Mouse (Mus musculus) layer of hippocampus, postnatal 14 days (tissue): ENCODE measurements around the gene Ugt1a5. TPM values are rescaled to one million over a fixed set of nuclear protein-coding genes. Genes with fewer than 3 reads are reported as not detected.
"Not testable (repeated sequence)": the region's sequence is repeated elsewhere in the genome, so short reads cannot be mapped to it uniquely, and the experiment has no call there.

Source experiments
- DNase-seq, 2 experiments: peaks; one replicate each; pipeline ENCODE4 v3.0.0; 2021 to 2022; ENCODE audit warnings: low spot score in 2 of 2, mixed read lengths in 1 of 2
- long read RNA-seq, 2 experiments: library from polyadenylated mRNA; stranded (forward); transcript quantifications; one replicate each; pipeline ENCODE4 v2.0.0; 2021
- total RNA-seq, 2 experiments: library from RNA; stranded (reverse); gene quantifications; 2 replicates each; pipeline ENCODE4 v1.2.3; 2021

Ugt1a5 gene
- not detected for total RNA-seq
- long read RNA-seq, experiment 1: 0 reads
- long read RNA-seq, experiment 2: 0 reads

DNA sequence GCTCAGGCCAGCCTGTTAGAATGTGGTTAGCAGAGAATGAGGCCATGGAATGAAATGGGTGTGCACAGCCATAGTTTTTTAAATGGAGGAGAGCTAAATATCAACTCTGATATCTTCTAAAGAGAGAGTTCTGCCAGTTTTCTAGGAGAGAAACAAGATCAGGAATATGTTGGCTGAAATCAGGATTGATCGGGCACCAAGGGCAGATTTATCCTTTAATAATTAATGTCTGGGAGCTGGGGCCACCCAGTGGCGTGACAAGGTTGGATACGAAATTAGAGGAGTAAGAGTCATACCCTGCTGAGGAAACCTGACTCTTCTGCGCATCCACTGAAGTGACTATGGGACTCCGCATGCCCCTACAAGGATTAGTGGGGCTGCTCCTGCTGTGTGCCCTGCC, at the start of gene Ugt1a5:
TSS of gene Ugt1a5 (plus strand) at position 302 of the 400 bp plus-strand sequence.
- no peak for DNase-seq

DNA sequence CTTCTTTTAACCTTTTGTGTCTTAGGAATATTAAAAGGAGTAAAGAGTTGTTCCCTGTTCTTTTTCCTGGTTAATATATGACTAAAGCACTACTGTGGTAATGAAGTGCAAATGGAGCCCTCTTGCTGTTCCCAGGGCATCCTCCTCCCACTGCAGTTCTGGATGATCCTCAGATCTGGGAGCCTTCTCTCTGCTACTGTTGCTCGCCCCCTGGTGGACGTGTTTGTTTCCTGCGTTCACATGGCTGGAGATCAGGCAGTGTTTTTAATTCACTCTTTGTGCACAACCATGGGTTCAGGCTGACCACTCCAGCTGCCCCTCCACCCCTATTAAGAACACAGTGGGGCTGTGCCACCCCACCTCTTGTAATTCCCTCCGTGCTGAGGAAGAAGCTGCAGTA, 45.3 kb upstream of the Ugt1a5 start:
- not testable (repeated sequence) for DNase-seq

GRCm38 (mm10) chr1:88121521-88121920, 44.3 kb upstream of the Ugt1a5 start:
- DNase-seq: not testable (repeated sequence)

GRCm38 (mm10) chr1:88125827-88126360, 39.9 kb upstream of the Ugt1a5 start:
- DNase-seq: not testable (repeated sequence)

- not testable (repeated sequence) for DNase-seq
Observed at GRCm38 (mm10) chr1:88129091-88129490, 36.7 kb upstream of the Ugt1a5 start.

DNA sequence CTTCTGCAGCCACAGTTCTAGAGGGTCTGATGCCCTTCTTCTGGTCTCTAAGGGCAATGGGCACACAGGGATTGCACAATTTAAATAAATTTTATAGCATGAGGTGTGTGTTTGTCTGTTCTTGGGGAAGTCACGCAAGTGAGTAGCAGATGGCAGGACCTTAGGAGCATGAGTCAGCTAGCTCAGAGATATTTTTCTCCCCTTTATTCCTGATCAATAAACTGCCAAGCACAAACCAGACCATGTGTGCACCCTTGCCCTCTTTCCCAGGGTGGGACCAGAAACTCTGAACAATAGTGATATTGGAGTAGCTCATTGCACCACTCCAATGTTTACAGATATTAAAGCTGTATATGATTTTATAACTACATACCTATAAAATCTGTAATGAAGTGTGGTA, 35.6 kb upstream of the Ugt1a5 start:
- not testable (repeated sequence) for DNase-seq

GRCm38 (mm10) chr1:88133908-88134456, 31.8 kb upstream of the Ugt1a5 start:
- no peak for DNase-seq

DNA sequence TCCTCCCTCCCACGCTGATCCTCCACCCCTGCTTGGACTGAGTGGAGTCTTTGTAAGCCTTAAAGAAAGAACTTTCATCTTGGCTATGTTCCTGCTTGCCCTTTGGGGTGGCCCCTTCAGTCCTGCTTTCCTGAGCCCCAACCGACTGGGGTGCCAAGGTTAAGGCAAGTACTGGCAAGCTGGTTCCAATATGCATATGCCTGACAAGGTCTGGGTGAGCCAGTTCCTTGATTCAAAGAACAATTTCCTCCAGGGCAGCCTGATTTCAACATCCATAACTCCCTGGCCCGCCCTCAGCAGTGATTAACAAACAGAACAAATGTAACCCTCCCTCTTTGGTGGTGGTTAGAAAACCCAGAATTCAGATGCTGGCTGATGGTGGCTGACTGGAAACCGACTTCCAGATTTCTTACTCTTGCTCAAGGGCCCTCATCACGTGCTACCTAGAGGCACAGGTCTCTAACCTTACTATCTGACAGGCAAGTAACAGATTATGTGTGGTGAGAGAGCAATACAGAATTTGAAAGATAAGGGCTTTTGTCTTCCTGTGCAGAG, 31.3 kb upstream of the Ugt1a5 start, which contains the start of gene Ugt1a6a:
TSS of gene Ugt1a6a (plus strand) at position 353 of the 555 bp plus-strand sequence.
- peak in 1 of 2 experiments; percentile 24 for DNase-seq

GRCm38 (mm10) chr1:88135229-88135904, 30.4 kb upstream of the Ugt1a5 start:
- DNase-seq: not testable (repeated sequence)

- no peak for DNase-seq
Observed at GRCm38 (mm10) chr1:88136646-88137045, 29.2 kb upstream of the Ugt1a5 start.

GRCm38 (mm10) chr1:88137264-88137663, 28.5 kb upstream of the Ugt1a5 start:
- DNase-seq: no peak

GRCm38 (mm10) chr1:88138145-88138544, 27.7 kb upstream of the Ugt1a5 start:
- no peak for DNase-seq

- not testable (repeated sequence) for DNase-seq
Observed at GRCm38 (mm10) chr1:88140492-88140891, 25.3 kb upstream of the Ugt1a5 start.

DNA sequence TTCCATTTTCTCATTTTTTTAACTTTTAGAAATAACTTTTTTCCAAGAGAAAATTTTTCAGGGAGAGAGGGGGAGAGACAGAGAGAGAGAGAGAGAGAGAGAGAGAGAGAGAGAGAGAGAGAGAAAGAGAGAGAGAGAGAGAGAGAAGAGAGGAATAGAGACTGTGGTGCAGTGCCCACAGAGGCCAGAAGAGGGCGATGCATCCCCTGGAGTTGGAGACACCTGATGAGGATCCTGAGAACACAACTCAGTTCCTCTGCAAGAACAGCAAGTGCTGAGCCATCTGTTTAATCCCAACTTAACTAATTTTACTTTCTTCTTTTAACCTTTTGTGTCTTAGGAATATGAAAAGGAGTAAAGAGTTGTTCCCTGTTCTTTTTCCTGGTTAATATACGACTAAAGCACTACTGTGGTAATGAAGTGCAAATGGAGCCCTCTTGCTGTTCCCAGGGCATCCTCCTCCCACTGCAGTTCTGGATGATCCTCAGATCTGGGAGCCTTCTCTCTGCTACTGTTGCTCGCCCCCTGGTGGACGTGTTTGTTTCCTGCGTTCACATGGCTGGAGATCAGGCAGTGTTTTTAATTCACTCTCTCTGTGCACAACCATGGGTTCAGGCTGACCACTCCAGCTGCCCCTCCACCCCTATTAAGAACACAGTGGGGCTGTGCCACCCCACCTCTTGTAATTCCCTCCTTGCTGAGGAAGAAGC, 21.7 kb upstream of the Ugt1a5 start:
- peak in 1 of 2 experiments; percentile 25 for DNase-seq

DNA sequence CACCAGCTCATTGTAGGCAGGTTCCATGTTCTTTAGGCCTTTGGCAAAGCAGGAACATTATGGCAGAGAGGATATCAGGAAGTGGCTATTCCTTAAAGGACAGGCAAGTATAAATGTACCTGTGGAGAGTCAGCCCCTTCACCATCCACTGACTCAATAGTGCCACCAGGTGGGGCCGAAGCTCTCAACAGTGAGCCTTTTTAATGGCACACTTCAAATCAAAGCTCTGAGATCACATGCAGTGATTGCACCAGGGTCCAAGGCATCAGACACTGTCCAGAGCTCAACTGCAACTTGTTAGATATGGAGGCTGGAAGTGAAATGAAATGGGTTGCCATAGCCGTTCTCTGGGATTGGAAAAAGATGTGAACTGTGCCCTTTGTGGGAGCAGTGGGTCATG, 20.5 kb upstream of the Ugt1a5 start:
- not testable (repeated sequence) for DNase-seq

DNA sequence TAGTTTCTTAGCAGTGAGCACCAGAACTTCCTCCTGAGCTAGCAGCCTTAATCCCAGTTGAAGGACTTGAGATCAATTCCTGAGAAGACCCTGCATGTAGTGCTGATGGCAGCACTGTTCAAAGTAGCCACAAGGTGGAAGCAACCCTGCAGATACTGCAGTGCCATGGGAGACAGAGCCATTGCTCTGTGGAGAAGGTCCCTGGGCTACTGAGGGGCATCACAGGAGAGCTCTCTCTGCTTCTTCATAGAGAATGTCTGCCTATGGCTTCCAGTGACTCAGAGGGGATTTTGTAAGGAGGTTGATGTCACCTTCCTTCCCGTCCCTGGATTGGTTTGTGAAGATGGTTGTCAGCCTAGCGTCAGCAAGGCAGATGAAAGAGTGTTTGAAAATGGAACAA, 15.7 kb upstream of the Ugt1a5 start:
- DNase-seq: peak in 1 of 2 experiments; percentile 24

- no peak for DNase-seq
Observed at GRCm38 (mm10) chr1:88158430-88158829, 7.4 kb upstream of the Ugt1a5 start.

GRCm38 (mm10) chr1:88172190-88172589, 6.4 kb downstream of the Ugt1a5 start:
- DNase-seq: not testable (repeated sequence)

DNA sequence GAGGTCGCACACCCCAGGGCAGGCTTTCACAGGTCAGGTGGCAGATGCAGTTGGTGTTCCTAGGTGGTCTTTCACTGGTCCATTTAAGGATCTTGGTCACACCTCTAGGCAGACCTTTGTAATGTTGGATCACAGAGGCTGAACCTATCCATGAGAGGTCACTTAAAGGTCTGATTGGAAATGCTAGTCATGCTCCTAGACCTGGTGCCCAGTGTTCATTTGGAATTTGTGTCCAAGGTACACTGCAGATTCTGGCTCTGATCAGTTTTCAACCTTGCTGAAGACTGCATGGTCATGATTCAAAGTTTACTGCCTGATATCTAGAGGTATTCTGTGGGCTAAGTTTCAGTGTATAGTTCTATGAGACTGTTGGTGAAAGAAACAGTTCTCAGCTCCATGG, 13.8 kb downstream of the Ugt1a5 start:
- no peak for DNase-seq

DNA sequence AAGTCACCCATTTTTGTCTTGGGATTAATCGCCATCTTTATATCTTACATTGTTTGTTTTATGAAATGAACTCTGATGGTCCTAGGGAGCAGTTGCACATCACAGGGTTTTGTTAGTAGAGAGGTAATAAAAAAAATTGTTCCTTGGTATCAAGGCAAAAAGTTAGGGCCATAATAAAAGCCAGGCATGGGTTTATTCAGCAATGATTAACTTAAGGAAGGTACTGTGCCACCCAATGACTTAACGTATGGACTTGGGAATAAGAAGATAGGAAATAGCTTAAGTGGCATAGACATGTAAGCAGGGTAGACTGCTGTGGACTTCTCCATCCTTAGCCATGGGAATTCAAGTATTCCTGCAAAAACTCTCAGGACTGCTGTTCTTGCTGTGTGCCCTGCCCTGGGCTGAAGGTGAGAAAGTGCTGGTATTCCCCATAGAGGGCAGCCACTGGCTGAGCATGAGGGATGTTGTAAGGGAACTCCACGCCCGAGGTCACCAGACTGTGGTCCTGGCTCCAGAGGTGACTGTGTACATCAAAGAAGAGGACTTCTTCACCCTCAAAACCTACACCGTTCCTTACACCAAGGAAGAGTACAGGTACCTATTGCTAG, 20.6 kb downstream of the Ugt1a5 start:
- no peak for DNase-seq

- DNase-seq: no peak
Observed at GRCm38 (mm10) chr1:88192136-88192535, 26.3 kb downstream of the Ugt1a5 start.
